Mouse (Mus musculus): ENCODE data around the gene Gm49333. TPM values are rescaled to one million over a fixed set of nuclear protein-coding genes. Genes with fewer than 3 reads are reported as not detected.

The Gm49333 gene
- total and polyA plus RNA-seq, 3 experiments, result not detected

DNA sequence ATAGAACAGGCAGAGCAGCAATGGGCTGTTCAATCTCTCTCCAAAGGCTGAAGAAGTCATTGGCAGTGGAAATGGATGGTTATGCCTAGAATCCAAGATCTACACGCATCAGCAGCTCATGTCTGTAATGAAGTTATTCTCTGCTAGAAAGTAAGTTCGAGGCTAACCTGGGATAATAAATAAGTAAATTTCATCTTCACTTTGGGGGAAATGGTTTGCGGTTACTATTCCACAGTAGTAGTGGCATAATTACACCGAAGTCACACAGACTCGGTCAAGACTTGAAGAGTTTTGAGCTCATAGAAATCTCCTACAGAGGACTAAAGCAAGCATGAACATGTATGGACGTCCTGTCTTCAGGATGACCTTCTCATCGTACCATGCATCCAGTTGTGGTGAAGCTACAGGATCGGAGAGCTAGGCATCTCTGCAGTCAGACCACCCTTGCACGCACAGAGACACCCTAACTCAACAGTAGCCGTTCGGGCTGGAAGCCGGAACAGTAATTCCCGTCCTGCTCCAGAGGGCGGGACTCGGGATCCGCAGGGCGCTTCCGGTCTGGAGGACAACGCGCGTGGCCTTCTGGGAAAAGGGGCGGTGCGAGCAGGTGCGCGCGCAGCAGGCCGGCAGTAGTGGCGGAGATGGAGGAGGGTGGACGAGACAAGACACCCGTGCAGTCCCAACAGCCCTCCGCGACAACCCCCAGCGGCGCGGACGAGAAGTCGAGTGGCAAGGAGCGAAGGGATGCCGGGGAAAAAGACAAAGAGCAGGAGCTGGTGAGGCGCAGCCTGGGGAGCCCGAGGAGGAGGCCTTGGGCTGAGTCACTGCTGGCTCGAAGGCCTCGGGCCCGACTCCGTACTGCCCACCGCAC lies 39.9 kb downstream of the Gm49333 start, which contains the start of gene Psmd2 (continued):
- TF ChIP-seq ZC3H11A (IDR thresholded peaks at IDR 0.05; ENCODE audit: low read depth, low read length) (no peak), GABPA (IDR thresholded peaks at IDR 0.05; ENCODE audit: low read depth, low read length) (no peak), CHD2 (IDR thresholded peaks at IDR 0.05; ENCODE audit: low read length) (no peak), USF2 (IDR thresholded peaks at IDR 0.05; ENCODE audit: borderline replicate concordance in 1 of 2, insufficient read depth in 1 of 2, low read depth in 1 of 2, low read length in 2 of 2) (no peak)

DNA sequence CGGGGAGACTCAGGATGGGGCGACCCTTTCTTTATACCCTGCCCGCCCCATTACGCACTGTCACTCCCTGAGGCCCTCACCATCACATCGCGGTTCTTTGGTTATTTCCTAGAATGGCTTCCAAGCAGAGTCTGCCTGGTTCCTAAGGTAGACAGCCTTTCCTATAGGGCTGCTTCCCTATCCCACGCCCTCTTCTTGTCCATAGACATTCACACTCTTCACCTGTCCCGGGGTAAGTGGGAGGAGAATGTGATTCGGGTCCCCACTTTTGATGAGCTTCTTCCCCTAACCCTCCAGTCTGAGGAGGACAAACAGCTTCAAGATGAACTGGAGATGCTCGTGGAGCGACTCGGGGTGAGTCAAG lies 40.5 kb downstream of the Gm49333 start:
- Histone ChIP-seq H3K27ac (ENCODE audit: control insufficient read depth, low read depth, low read length) (no peak overlapping the region; the same call in 1 of the 2 replicates), H3K9ac (ENCODE audit: control insufficient read depth, low read depth, low read length, poor library complexity, severe bottlenecking) (peak overlapping the region; percentile 81), H3K4me1 (ENCODE audit: control insufficient read depth in 1 of 2, insufficient read depth in 2 of 2, low read length in 2 of 2) (peaks cover 0 to 8% of the 10 kb centered on the region in 2 experiments), H3K79me2 (ENCODE audit: control insufficient read depth, insufficient read depth, low read length, poor library complexity) (peaks cover 23% of the 10 kb centered on the region), H3K4me3 (ENCODE audit: control insufficient read depth in 1 of 2, insufficient read depth in 1 of 2, low read depth in 2 of 2, low read length in 2 of 2) (peak overlapping the region; percentile 81 to 94), H3K27me3 (ENCODE audit: control insufficient read depth in 1 of 2, insufficient read depth in 2 of 2, low read length in 2 of 2) (no peaks in the 10 kb centered on the region), H3K9me3 (replicated peaks; ENCODE audit: insufficient read depth, low read length) (no peaks in the 10 kb centered on the region), H3K36me3 (ENCODE audit: control insufficient read depth in 1 of 2, insufficient read depth in 2 of 2, low read length in 2 of 2) (peaks cover 8 to 13% of the 10 kb centered on the region in 2 experiments)
- DNase-seq (ENCODE audit: low read depth, low spot score), result no peak
- TF ChIP-seq POLR2AphosphoS2 (IDR thresholded peaks at IDR 0.05; ENCODE audit: low read length), result no peak
- no peak for TF ChIP-seq ZMIZ1 (IDR thresholded peaks at IDR 0.05; ENCODE audit: low read depth, low read length)
- TF ChIP-seq MYB (IDR thresholded peaks at IDR 0.05; ENCODE audit: low read depth, low read length), result no peak
- no peak for TF ChIP-seq SIN3A (IDR thresholded peaks at IDR 0.05; ENCODE audit: low read length)
- no peak for TF ChIP-seq CTCF (IDR thresholded peaks at IDR 0.05 in 2 of 3, conservative IDR thresholded peaks at IDR 0.05 in 1 of 3; ENCODE audit: control insufficient read depth in 1 of 3, insufficient read depth in 1 of 3, low read depth in 2 of 3, low read length in 3 of 3, poor library complexity in 1 of 3, severe bottlenecking in 1 of 3)
- no peak for TF ChIP-seq ETS1 (IDR thresholded peaks at IDR 0.05; ENCODE audit: low read depth, low read length)
- TF ChIP-seq EP300 (IDR thresholded peaks at IDR 0.05; ENCODE audit: low read depth in 1 of 2, low read length in 2 of 2), result no peak

DNA sequence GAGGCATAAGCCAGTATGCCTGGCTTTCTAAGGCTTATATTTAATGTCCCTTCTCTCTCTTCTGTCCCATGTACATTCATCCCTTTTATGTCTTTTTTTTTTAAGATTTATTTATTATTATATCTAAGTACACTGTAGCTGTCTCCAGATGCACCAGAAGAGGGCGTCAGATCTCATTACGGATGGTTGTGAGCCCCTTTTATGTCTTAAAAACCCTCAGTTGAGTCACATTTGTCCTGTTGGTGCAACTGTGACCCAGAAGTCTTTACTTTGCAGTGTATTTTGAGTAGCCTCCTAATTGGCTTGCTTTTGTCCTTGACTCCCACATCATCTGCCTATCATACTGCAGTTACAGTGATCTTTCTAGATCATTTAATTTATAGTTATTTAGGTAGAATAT lies 41.9 kb downstream of the Gm49333 start:
- H3K27me3 ChIP-seq (ENCODE audit: control insufficient read depth in 1 of 2, insufficient read depth in 2 of 2, low read length in 2 of 2), result no peaks in the 10 kb centered on the region
- peaks cover 0 to 8% of the 10 kb centered on the region in 2 experiments for H3K4me1 ChIP-seq (ENCODE audit: control insufficient read depth in 1 of 2, insufficient read depth in 2 of 2, low read length in 2 of 2)
- peaks cover 11 to 13% of the 10 kb centered on the region in 2 experiments for H3K36me3 ChIP-seq (ENCODE audit: control insufficient read depth in 1 of 2, insufficient read depth in 2 of 2, low read length in 2 of 2)
- H3K9me3 ChIP-seq (replicated peaks; ENCODE audit: insufficient read depth, low read length), result no peaks in the 10 kb centered on the region
- peaks cover 23% of the 10 kb centered on the region for H3K79me2 ChIP-seq (ENCODE audit: control insufficient read depth, insufficient read depth, low read length, poor library complexity)
- no peak overlapping the region for H3K4me3 ChIP-seq (ENCODE audit: control insufficient read depth in 1 of 2, insufficient read depth in 1 of 2, low read depth in 2 of 2, low read length in 2 of 2)
- DNase-seq (ENCODE audit: low read depth, low spot score), result peak; percentile 47
- no peak overlapping the region for H3K27ac ChIP-seq (ENCODE audit: control insufficient read depth, low read depth, low read length)
- TF ChIP-seq ETS1 (IDR thresholded peaks at IDR 0.05; ENCODE audit: low read depth, low read length) (no peak), CTCF (IDR thresholded peaks at IDR 0.05 in 2 of 3, conservative IDR thresholded peaks at IDR 0.05 in 1 of 3; ENCODE audit: control insufficient read depth in 1 of 3, insufficient read depth in 1 of 3, low read depth in 2 of 3, low read length in 3 of 3, poor library complexity in 1 of 3, severe bottlenecking in 1 of 3) (peak in 2 of 3 experiments; percentile 8 to 28; a peak in 2 of 6 replicates)
- H3K9ac ChIP-seq (ENCODE audit: control insufficient read depth, low read depth, low read length, poor library complexity, severe bottlenecking), result no peak overlapping the region

All from MEL (cell line).